Mouse (Mus musculus): ENCODE data around the gene Olfr275. TPM values are rescaled to one million over a fixed set of nuclear protein-coding genes. Genes with fewer than 3 reads are reported as not detected.

Olfr275 gene
- polyA plus RNA-seq, 1 experiment from 2014 or later: not detected

GRCm38 (mm10) chr4:52849672-52850071, 35.3 kb downstream of the Olfr275 start:
- 92% methylated on average over 5 of the region's 5 CpGs for WGBS
- no peak overlapping the region for H3K27ac ChIP-seq (replicated peaks; ENCODE audit: low read depth, low read length)
- no peak for ATAC-seq (replicated peaks; ENCODE audit: insufficient number of reproducible peaks, low FRiP score, low TSS enrichment, low read depth)

GRCm38 (mm10) chr4:52859136-52859535, 44.7 kb downstream of the Olfr275 start, which contains the start of gene Olfr273:
Gene Olfr273 (minus strand): TSS chr4:52859236.
- no peaks in the 10 kb centered on the region for H3K4me1 ChIP-seq (ENCODE audit: control insufficient read depth, insufficient read depth, low read length)
- ATAC-seq (replicated peaks; ENCODE audit: insufficient number of reproducible peaks, low FRiP score, low TSS enrichment, low read depth): no peak
- 70% methylated on average over 1 of the region's 1 CpGs for WGBS
- H3K27ac ChIP-seq (replicated peaks; ENCODE audit: low read depth, low read length): no peak within 1 kb of the TSS
- H3K9me3 ChIP-seq (replicated peaks; ENCODE audit: control insufficient read depth, low read length): no peaks in the 10 kb centered on the region
- no peak within 1 kb of the TSS for H3K9ac ChIP-seq (replicated peaks; ENCODE audit: low read length)
- no peak within 1 kb of the TSS for H3K4me3 ChIP-seq (ENCODE audit: low read depth, low read length)
- H3K4me2 ChIP-seq (ENCODE audit: low read depth, low read length): no peak within 1 kb of the TSS
- H3K27me3 ChIP-seq (ENCODE audit: control insufficient read depth, insufficient read depth, low read length): no peaks in the 10 kb centered on the region
- DNase-seq (ENCODE audit: low spot score): no peak
- no peaks in the 10 kb centered on the region for H3K36me3 ChIP-seq (replicated peaks; ENCODE audit: control insufficient read depth, insufficient read depth, low read depth, low read length)

More at GRCm38 (mm10) chr4:52849672-52850071, 35.3 kb downstream of the Olfr275 start:
- Histone ChIP-seq H3K9me3 (replicated peaks; ENCODE audit: control insufficient read depth, low read length) (no peaks in the 10 kb centered on the region), H3K4me3 (ENCODE audit: low read depth, low read length) (no peak overlapping the region), H3K9ac (replicated peaks; ENCODE audit: low read length) (no peak overlapping the region), H3K4me2 (ENCODE audit: low read depth, low read length) (no peak overlapping the region), H3K36me3 (replicated peaks; ENCODE audit: control insufficient read depth, insufficient read depth, low read depth, low read length) (no peaks in the 10 kb centered on the region), H3K27me3 (ENCODE audit: control insufficient read depth, insufficient read depth, low read length) (no peaks in the 10 kb centered on the region), H3K4me1 (ENCODE audit: control insufficient read depth, insufficient read depth, low read length) (no peaks in the 10 kb centered on the region)
- DNase-seq (ENCODE audit: low spot score): no peak

- Histone ChIP-seq H3K27ac (replicated peaks; ENCODE audit: low read depth, low read length) (no peak overlapping the region), H3K36me3 (replicated peaks; ENCODE audit: control insufficient read depth, insufficient read depth, low read depth, low read length) (no peaks in the 10 kb centered on the region), H3K27me3 (ENCODE audit: control insufficient read depth, insufficient read depth, low read length) (no peaks in the 10 kb centered on the region), H3K9ac (replicated peaks; ENCODE audit: low read length) (no peak overlapping the region), H3K4me3 (ENCODE audit: low read depth, low read length) (no peak overlapping the region), H3K4me2 (ENCODE audit: low read depth, low read length) (no peak overlapping the region), H3K4me1 (ENCODE audit: control insufficient read depth, insufficient read depth, low read length) (no peaks in the 10 kb centered on the region), H3K9me3 (replicated peaks; ENCODE audit: control insufficient read depth, low read length) (no peaks in the 10 kb centered on the region)
- ATAC-seq (replicated peaks; ENCODE audit: insufficient number of reproducible peaks, low FRiP score, low TSS enrichment, low read depth): no peak
- DNase-seq (ENCODE audit: low spot score): no peak
- WGBS: 88% methylated on average over 9 of the region's 9 CpGs
Observed at GRCm38 (mm10) chr4:52864156-52864555, 49.8 kb downstream of the Olfr275 start.

Other genes starting within 250 kb of the Olfr275 start
- gene Toporsl, start 218.3 kb upstream of the Olfr275 start, polyA plus RNA-seq (2014; fragmentation: Nextera tagmentation; extraction: Ambion mirVana): not detected in 2 replicates
- gene Olfr273, start 44.6 kb downstream of the Olfr275 start, polyA plus RNA-seq (2014; fragmentation: Nextera tagmentation; extraction: Ambion mirVana): not detected in 2 replicates
- gene Olfr272, start 104.6 kb downstream of the Olfr275 start, polyA plus RNA-seq (2014; fragmentation: Nextera tagmentation; extraction: Ambion mirVana): not detected in 2 replicates
- gene Olfr270, start 149.9 kb downstream of the Olfr275 start, polyA plus RNA-seq (2014; fragmentation: Nextera tagmentation; extraction: Ambion mirVana): not detected in 2 replicates
- gene Nipsnap3a, start 174.7 kb downstream of the Olfr275 start, polyA plus RNA-seq (2014; fragmentation: Nextera tagmentation; extraction: Ambion mirVana): not detected in 2 replicates
- 85.4 and 92.8 TPM in 2 replicates for gene Nipsnap3b, start 197.3 kb downstream of the Olfr275 start, polyA plus RNA-seq (2014; fragmentation: Nextera tagmentation; extraction: Ambion mirVana)

All from embryonic facial prominence, embryonic 11.5 days (tissue).